Mouse (Mus musculus) cortical plate, adult 2 months (tissue): ENCODE measurements around the gene Hoxb13. TPM values are rescaled to one million over a fixed set of nuclear protein-coding genes. Genes with fewer than 3 reads are reported as not detected.
A peak's percentile ranks its signal among the peaks of the same experiment; 100 is the strongest.

ENCODE experiments used
- H3K27ac ChIP-seq: fragments of 200-500 bp; 2 replicates; pipeline ENCODE4 v1.5.1; 2012; ENCODE audit warnings: low read length, control low read depth, inconsistent platforms; ENCODE audit not compliant: insufficient read depth
- H3K4me1 ChIP-seq: fragments of 200-500 bp; 2 replicates; pipeline ENCODE4 v1.6.1; 2011; ENCODE audit warnings: low read length; ENCODE audit not compliant: control insufficient read depth, insufficient read depth
- H3K4me3 ChIP-seq: fragments of 200-500 bp; 2 replicates; pipeline ENCODE4 v1.5.1; 2011; ENCODE audit warnings: mild to moderate bottlenecking, low read length, control low read depth; ENCODE audit not compliant: insufficient read depth
- CTCF ChIP-seq: fragments of 200-500 bp; IDR thresholded peaks from 2 replicates; pipeline ENCODE4 v1.5.1; 2011; ENCODE audit warnings: mild to moderate bottlenecking, control low read depth, low read length; ENCODE audit not compliant: insufficient read depth; ENCODE audit errors: extremely low read depth
- POLR2A ChIP-seq: fragments of 200-500 bp; IDR thresholded peaks from 2 replicates; pipeline ENCODE4 v1.6.1; 2011; ENCODE audit warnings: mild to moderate bottlenecking, low read length, control low read depth; ENCODE audit not compliant: insufficient read depth; ENCODE audit errors: extremely low read depth
- polyA plus RNA-seq: library from polyadenylated mRNA; depleted of rRNA; stranded (reverse); fragments of >200 nt; gene quantifications from 2 replicates; pipeline ENCODE4 v1.2.3, GENCODE M21; 2012; rRNA removed

Gene Hoxb13
- polyA plus RNA-seq, 1 experiment: not detected

DNA sequence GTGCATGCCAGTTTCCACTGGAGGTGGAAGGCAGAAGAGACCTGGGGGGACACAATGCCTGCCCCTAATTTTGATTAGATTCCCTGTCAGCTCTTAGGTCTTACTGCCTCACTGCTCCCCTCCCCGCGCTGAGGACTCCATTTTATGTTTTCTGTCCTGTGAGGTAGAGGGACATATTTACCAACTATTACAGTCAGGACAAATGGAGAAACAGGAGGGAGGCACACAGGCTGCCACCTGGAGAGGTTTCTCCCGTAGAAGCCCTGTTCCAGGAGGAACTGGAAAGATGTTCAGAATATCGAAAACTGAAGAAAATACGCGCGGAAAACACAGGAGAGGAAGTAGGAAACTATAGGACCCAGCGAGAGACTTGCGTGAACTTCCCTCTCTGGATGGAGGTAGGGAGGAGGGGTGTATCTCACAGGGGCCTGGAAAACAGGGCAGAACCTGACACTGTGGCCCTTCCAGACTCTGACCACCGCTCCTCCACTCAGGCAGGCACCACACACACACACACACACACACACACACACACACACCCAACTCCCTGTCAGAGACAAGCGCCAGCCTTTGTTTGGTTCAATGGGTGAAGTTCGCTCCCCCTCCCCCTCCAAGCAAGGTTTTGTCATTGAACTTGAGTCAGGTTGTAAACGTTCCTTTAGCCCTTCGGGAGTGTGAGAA is 8.4 kb downstream of the Hoxb13 start:
- Histone ChIP-seq H3K4me1 (no peaks in the 10 kb centered on the region), H3K27ac (no peak overlapping the region), H3K4me3 (no peak overlapping the region)
- TF ChIP-seq CTCF (no peak), POLR2A (no peak)

DNA sequence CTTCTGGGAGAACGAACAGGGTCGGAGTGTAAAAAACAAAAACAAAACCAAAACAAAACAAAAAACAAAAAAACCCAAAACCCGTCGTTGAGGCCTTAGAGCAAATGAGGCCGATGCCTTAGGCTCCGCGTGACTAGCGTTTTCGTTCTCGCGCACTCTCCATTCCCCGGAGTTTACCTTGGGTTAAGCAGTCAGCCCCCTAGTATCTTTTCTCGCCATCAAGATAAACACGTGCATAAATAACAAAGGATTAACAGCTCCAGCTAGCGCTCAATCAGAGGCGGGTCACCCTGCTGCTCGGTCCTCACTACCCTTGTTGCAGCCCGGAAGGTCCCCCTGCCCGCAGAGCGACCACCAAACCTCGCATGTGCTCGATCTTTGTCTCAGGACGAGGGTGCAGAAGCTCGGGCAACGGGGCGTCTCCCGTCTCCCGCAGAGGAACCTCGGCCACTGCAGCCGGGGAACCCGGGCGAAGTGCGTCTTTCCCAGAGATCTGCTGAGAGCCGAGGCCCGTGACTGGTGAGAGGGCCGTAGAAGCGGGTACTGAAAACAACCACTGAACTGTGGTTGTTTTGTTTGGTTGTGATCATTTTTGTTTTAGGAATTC is 9.2 kb downstream of the Hoxb13 start:
- no peak overlapping the region for H3K4me3 ChIP-seq

DNA sequence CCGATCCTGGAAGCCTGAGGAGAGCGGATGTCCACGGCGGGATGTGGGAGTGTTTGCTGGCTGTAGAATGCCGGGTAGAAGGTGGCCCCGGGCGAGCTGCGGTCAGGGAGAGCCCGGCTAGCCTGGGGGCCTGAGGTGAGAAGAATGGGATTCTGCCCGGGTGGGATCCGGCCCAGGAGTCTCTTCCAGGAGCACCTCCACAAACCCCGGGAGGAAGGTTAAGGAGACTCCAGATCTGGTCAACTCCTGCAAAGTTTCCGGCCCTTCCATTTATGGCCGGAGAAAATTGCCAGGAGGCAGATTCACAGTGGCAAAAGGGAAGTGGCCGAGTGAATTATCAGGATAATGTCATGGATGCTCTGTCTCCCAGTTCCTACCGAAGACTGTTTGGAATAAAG is 9.7 kb downstream of the Hoxb13 start:
- Histone ChIP-seq H3K27ac (no peak overlapping the region), H3K4me1 (no peaks in the 10 kb centered on the region), H3K4me3 (no peak overlapping the region)
- TF ChIP-seq POLR2A: no peak
- TF ChIP-seq CTCF: no peak

More for the DNA sequence above, 9.2 kb downstream of the Hoxb13 start:
- no peak for TF ChIP-seq POLR2A
- TF ChIP-seq CTCF: no peak
- Histone ChIP-seq H3K27ac (no peak overlapping the region), H3K4me1 (no peaks in the 10 kb centered on the region)

DNA sequence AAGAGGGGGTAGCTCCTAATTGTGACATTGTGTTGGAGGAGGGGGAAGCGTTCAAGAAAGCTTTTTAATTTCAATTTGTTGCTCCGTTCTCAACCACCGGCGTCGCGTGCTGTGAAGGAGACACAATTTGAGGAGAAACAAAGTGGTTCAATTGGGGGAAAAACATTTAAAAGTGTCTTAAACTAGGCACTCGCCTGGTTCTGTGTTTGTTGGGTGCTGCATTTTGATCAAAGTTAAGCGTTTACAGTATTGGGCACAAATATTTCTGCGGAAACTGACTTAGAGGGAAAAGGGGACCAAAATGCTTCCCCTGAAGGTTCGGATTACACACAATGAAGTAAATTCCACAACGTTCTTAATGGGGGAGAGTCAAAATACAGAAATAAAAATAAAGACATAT is 10.2 kb downstream of the Hoxb13 start:
- Histone ChIP-seq H3K4me1 (no peaks in the 10 kb centered on the region), H3K27ac (no peak overlapping the region), H3K4me3 (no peak overlapping the region)
- no peak for TF ChIP-seq CTCF

DNA sequence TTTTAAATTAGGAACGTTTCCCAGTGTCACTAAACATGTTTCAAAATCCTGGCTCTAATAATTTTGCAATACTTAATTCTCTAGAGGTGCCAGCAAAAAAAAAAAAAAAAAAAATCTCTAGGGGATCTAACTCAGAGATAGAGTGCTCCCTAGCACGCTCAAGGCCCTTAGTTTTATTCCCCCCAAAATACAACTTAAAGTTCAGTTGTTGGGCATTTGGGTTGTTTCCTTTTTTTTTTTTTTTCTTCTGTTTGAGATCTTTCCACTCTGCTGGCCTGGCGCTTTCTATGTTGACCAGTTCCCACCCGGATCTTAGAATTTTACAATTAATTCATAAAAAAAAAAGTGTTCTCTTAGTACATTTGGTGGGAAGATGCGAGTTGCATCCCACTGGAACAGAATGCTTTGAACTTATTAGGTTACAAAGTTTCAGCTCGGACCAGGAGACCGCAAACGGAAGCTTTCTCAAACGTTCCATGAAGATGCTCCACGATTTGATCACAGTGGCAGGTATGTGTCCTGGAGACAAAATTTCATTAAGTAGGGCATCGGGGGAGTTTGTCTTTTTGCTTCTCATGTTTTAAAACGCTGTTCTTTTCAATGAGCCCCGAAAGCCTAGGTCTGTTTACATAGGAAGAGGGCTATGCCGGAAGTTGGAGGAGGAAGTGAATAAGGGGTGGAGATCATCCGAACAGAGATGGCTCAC is 11.5 kb downstream of the Hoxb13 start:
- H3K4me3 ChIP-seq: no peak overlapping the region
- no peak for TF ChIP-seq CTCF
- TF ChIP-seq POLR2A: no peak
- H3K4me1 ChIP-seq: no peaks in the 10 kb centered on the region
- H3K27ac ChIP-seq: no peak overlapping the region

DNA sequence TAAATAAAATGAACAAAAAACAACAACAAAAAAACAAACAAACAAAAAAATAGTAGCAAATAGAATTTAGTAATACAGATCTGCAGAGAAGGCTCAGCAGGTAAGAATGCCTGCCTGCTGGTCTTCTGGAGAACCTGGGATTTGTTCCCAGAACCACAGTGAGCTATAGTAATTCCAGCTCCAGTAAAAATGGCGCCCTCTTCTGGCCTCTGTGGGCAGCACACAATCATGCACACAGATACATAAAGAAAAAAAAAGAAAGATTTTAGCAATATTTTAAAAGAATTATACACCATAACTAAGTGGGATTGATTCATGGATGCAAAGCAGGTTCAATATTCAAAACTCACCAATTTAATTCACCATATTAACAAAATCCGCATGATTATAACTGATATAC is 29.7 kb downstream of the Hoxb13 start:
- no peaks in the 10 kb centered on the region for H3K4me1 ChIP-seq
- no peak overlapping the region for H3K27ac ChIP-seq

DNA sequence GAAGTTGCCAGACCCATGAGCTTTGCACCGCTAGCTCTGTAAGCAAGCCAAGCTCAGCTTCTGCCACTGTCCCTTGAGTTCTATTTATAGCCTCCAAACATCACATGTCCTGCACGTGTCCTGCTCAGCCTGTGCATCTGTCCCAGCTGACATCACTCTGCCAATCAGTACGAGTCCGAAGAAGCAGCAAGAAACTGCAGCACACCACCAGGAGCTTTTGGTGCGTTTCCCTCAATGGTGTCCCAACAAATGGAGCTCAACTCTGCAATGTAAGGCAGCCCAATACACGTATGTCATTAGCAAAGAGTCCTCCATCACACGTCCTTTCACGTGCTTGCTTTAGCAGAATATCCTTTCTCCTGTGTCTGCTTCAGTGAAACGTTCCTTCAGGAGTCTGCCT is 33.6 kb downstream of the Hoxb13 start:
- Histone ChIP-seq H3K27ac (no peak overlapping the region), H3K4me1 (no peaks in the 10 kb centered on the region), H3K4me3 (no peak overlapping the region)
- TF ChIP-seq POLR2A (no peak), CTCF (no peak)

More for the DNA sequence above, 29.7 kb downstream of the Hoxb13 start:
- no peak for TF ChIP-seq CTCF
- TF ChIP-seq POLR2A: no peak
- no peak overlapping the region for H3K4me3 ChIP-seq

DNA sequence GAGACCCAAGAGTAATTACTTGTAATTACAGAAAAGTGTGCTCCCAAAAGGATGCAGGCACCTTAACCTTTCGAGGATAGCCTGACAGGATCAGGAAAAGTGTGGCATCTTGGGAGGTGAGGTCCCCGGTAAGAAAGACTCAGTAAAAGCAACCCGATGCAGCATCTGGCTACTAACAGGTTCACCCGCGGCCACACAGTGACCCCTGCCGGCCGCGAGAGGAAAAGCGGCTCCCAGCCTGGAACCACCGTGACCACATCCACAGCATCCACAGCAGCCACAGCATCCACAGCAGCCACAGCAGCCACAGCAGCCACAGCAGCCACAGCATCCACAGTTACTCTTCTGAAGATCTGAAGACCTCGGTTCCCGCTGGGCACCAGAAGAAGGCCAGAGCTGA is 40.8 kb downstream of the Hoxb13 start:
- no peak overlapping the region for H3K27ac ChIP-seq
- H3K4me1 ChIP-seq: no peaks in the 10 kb centered on the region
- no peak overlapping the region for H3K4me3 ChIP-seq
- TF ChIP-seq CTCF: peak; percentile 49; the same call in 1 of the 2 replicates
- TF ChIP-seq POLR2A: no peak

DNA sequence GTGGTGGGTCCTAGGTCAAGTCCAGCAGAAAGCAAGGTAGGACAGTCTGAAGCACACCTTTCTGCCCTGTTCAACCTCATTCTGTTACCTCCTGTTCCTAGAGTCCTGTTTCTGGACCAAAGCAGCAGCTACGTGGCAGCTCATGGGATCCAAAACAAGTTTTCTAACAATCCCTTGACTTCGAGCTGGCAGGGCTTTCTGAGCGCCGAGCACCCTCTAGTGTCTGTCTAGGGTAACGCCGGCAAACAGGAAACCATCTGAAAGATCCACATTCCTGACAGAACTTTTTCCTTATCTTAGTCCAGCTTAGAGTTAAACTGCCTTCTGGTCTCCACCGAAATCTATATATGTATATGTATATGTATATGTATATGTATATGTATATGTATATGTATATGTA is 46.1 kb downstream of the Hoxb13 start:
- H3K4me1 ChIP-seq: no peaks in the 10 kb centered on the region
- TF ChIP-seq CTCF (peak; percentile 82), POLR2A (no peak)
- H3K4me3 ChIP-seq: no peak overlapping the region
- no peak overlapping the region for H3K27ac ChIP-seq

Other genes starting within 250 kb of the Hoxb13 start
- 0.02 and 0.15 TPM in 2 replicates for gene Igf2bp1, start 188.4 kb upstream of the Hoxb13 start, polyA plus RNA-seq
- gene Gip, start 169.8 kb upstream of the Hoxb13 start, polyA plus RNA-seq: not detected in 2 replicates
- gene Snf8, start 159.4 kb upstream of the Hoxb13 start, polyA plus RNA-seq: 94.2 and 96.9 TPM in 2 replicates
- 47.7 and 49.4 TPM in 2 replicates for gene Ube2z, start 128.9 kb upstream of the Hoxb13 start, polyA plus RNA-seq
- gene Atp5g1, start 118.6 kb upstream of the Hoxb13 start, polyA plus RNA-seq: 448 and 494 TPM in 2 replicates
- gene Calcoco2, start 82.4 kb upstream of the Hoxb13 start, polyA plus RNA-seq: not detected in 2 replicates
- gene Ttll6, start 60.5 kb upstream of the Hoxb13 start, polyA plus RNA-seq: 0.15 and 0.27 TPM in 2 replicates
- not detected in 2 replicates for gene Hoxb9, start 77.1 kb downstream of the Hoxb13 start, polyA plus RNA-seq
- not detected in 2 replicates for gene Hoxb8, start 87.6 kb downstream of the Hoxb13 start, polyA plus RNA-seq
- gene Hoxb7, start 92.3 kb downstream of the Hoxb13 start, polyA plus RNA-seq: not detected in 2 replicates
- not detected in 2 replicates for gene Hoxb6, start 98.2 kb downstream of the Hoxb13 start, polyA plus RNA-seq
- not detected in 2 replicates for gene Hoxb5, start 109.0 kb downstream of the Hoxb13 start, polyA plus RNA-seq
- 0.04 TPM in 1 of 2 replicates, not detected in the other for gene Hoxb4, start 124.0 kb downstream of the Hoxb13 start, polyA plus RNA-seq
- not detected in 2 replicates for gene Hoxb3, start 129.0 kb downstream of the Hoxb13 start, polyA plus RNA-seq
- not detected in 2 replicates for gene Hoxb2, start 156.2 kb downstream of the Hoxb13 start, polyA plus RNA-seq
- not detected in 2 replicates for gene Hoxb1, start 171.4 kb downstream of the Hoxb13 start, polyA plus RNA-seq